Mouse (Mus musculus) megakaryocyte, embryonic 14.5 days (primary cell): ENCODE results near the gene Rap2a. TPM values are rescaled to one million over a fixed set of nuclear protein-coding genes. Genes with fewer than 3 reads are reported as not detected.

Source experiments
- H3K27me3 ChIP-seq: replicated peaks from 2 replicates; pipeline ENCODE3; 2012; ENCODE audit warnings: inconsistent platforms
- H3K36me3 ChIP-seq: replicated peaks from 2 replicates; pipeline ENCODE3; 2012; ENCODE audit warnings: low read length, inconsistent platforms, mixed read lengths
- H3K4me1 ChIP-seq: 2 replicates; pipeline ENCODE4 v1.6.1; 2012; ENCODE audit warnings: inconsistent platforms
- H3K4me3 ChIP-seq: replicated peaks from 2 replicates; pipeline ENCODE3; 2012; ENCODE audit warnings: moderate library complexity, mild to moderate bottlenecking, inconsistent platforms
- H3K9me3 ChIP-seq: 2 replicates; pipeline ENCODE4 v1.6.1; 2012; ENCODE audit warnings: inconsistent platforms
- FLI1 ChIP-seq: IDR thresholded peaks from 2 replicates; pipeline ENCODE4 v1.6.1; 2012; ENCODE audit warnings: low read length, inconsistent platforms, mixed read lengths
- GATA1 ChIP-seq: IDR thresholded peaks from 3 replicates; pipeline ENCODE4 v1.6.1; 2012; ENCODE audit warnings: mixed read lengths, low read length, inconsistent platforms, borderline replicate concordance
- polyA plus RNA-seq: library from polyadenylated mRNA; stranded (reverse); fragments of >175 nt; gene quantifications from 2 replicates; pipeline ENCODE4 v1.2.3, GENCODE M21; 2012; ENCODE audit warnings: low replicate concordance; ENCODE audit not compliant: insufficient read depth

Rap2a gene
- polyA plus RNA-seq, 1 experiment, result 19.1 TPM

GRCm38 (mm10) chr14:120508566-120509365 lies 30.5 kb downstream of the Rap2a start:
- no peak for TF ChIP-seq GATA1
- no peak for TF ChIP-seq FLI1
- H3K9me3 ChIP-seq, result no peaks in the 10 kb centered on the region
- H3K4me1 ChIP-seq, result peaks cover 82% of the 10 kb centered on the region
- no peaks in the 10 kb centered on the region for H3K27me3 ChIP-seq
- no peak overlapping the region for H3K4me3 ChIP-seq
- H3K36me3 ChIP-seq, result peaks cover 70% of the 10 kb centered on the region

GRCm38 (mm10) chr14:120509366-120509640 lies 31.1 kb downstream of the Rap2a start:
- no peak for TF ChIP-seq FLI1
- TF ChIP-seq GATA1, result no peak
- no peaks in the 10 kb centered on the region for H3K9me3 ChIP-seq
- H3K4me1 ChIP-seq, result peaks cover 76% of the 10 kb centered on the region
- peaks cover 64% of the 10 kb centered on the region for H3K36me3 ChIP-seq
- H3K4me3 ChIP-seq, result no peak overlapping the region
- no peaks in the 10 kb centered on the region for H3K27me3 ChIP-seq

GRCm38 (mm10) chr14:120511821-120512220 lies 33.6 kb downstream of the Rap2a start:
- peaks cover 39% of the 10 kb centered on the region for H3K36me3 ChIP-seq
- no peaks in the 10 kb centered on the region for H3K27me3 ChIP-seq
- H3K4me1 ChIP-seq, result peaks cover 60% of the 10 kb centered on the region
- no peaks in the 10 kb centered on the region for H3K9me3 ChIP-seq
- no peak for TF ChIP-seq FLI1
- no peak for TF ChIP-seq GATA1
- H3K4me3 ChIP-seq, result no peak overlapping the region

GRCm38 (mm10) chr14:120514821-120515271 lies 36.6 kb downstream of the Rap2a start:
- TF ChIP-seq GATA1 (no peak), FLI1 (no peak)
- H3K4me1 ChIP-seq, result peaks cover 48% of the 10 kb centered on the region
- H3K9me3 ChIP-seq, result no peaks in the 10 kb centered on the region
- H3K36me3 ChIP-seq, result peaks cover 9% of the 10 kb centered on the region
- H3K4me3 ChIP-seq, result no peak overlapping the region
- no peaks in the 10 kb centered on the region for H3K27me3 ChIP-seq

- Histone ChIP-seq H3K9me3 (no peaks in the 10 kb centered on the region), H3K36me3 (peaks cover 8% of the 10 kb centered on the region), H3K4me1 (peaks cover 51% of the 10 kb centered on the region), H3K4me3 (no peak overlapping the region), H3K27me3 (no peaks in the 10 kb centered on the region)
- TF ChIP-seq FLI1 (no peak), GATA1 (no peak)
Observed at GRCm38 (mm10) chr14:120515376-120515775, 37.1 kb downstream of the Rap2a start.

GRCm38 (mm10) chr14:120518706-120519105 lies 40.5 kb downstream of the Rap2a start:
- TF ChIP-seq FLI1 (no peak), GATA1 (no peak)
- Histone ChIP-seq H3K27me3 (no peaks in the 10 kb centered on the region), H3K36me3 (peaks cover 5% of the 10 kb centered on the region), H3K4me1 (peaks cover 60% of the 10 kb centered on the region), H3K4me3 (no peak overlapping the region), H3K9me3 (no peaks in the 10 kb centered on the region)

GRCm38 (mm10) chr14:120519921-120520320 lies 41.7 kb downstream of the Rap2a start:
- no peaks in the 10 kb centered on the region for H3K9me3 ChIP-seq
- peaks cover 7% of the 10 kb centered on the region for H3K36me3 ChIP-seq
- no peak overlapping the region for H3K4me3 ChIP-seq
- H3K27me3 ChIP-seq, result no peaks in the 10 kb centered on the region
- TF ChIP-seq FLI1, result no peak
- no peak for TF ChIP-seq GATA1
- peaks cover 72% of the 10 kb centered on the region for H3K4me1 ChIP-seq

GRCm38 (mm10) chr14:120520843-120521242 lies 42.6 kb downstream of the Rap2a start:
- H3K36me3 ChIP-seq, result peaks cover 7% of the 10 kb centered on the region
- H3K4me3 ChIP-seq, result peak overlapping the region; percentile 50
- peaks cover 76% of the 10 kb centered on the region for H3K4me1 ChIP-seq
- TF ChIP-seq FLI1 (0 out of 2 replicates have a peak, but pooled peaks have one; percentile 21), GATA1 (0 out of 3 replicates have a peak, but pooled peaks have one; percentile 51)
- H3K9me3 ChIP-seq, result no peaks in the 10 kb centered on the region
- H3K27me3 ChIP-seq, result no peaks in the 10 kb centered on the region

- no peak for TF ChIP-seq FLI1
- Histone ChIP-seq H3K4me3 (no peak overlapping the region), H3K4me1 (peaks cover 98% of the 10 kb centered on the region)
Observed at GRCm38 (mm10) chr14:120523296-120523695, 45.1 kb downstream of the Rap2a start.

GRCm38 (mm10) chr14:120525644-120526043 lies 47.4 kb downstream of the Rap2a start:
- Histone ChIP-seq H3K4me3 (no peak overlapping the region), H3K9me3 (peaks cover 4% of the 10 kb centered on the region), H3K27me3 (no peaks in the 10 kb centered on the region), H3K4me1 (peaks cover 84% of the 10 kb centered on the region), H3K36me3 (peaks cover 13% of the 10 kb centered on the region)
- TF ChIP-seq GATA1 (no peak; the same call in 2 of the 3 replicates), FLI1 (0 out of 2 replicates have a peak, but pooled peaks have one; percentile 16)

More at GRCm38 (mm10) chr14:120523296-120523695, 45.1 kb downstream of the Rap2a start:
- no peaks in the 10 kb centered on the region for H3K27me3 ChIP-seq
- H3K36me3 ChIP-seq, result peaks cover 13% of the 10 kb centered on the region
- H3K9me3 ChIP-seq, result peaks cover 4% of the 10 kb centered on the region
